Mouse (Mus musculus): ENCODE results near the gene Rbfox1. TPM values are rescaled to one million over a fixed set of nuclear protein-coding genes. Genes with fewer than 3 reads are reported as not detected.

Gene Rbfox1
- polyA plus RNA-seq, 1 experiment from 2014 or later, result 2.7 TPM

- Histone ChIP-seq H3K9ac (replicated peaks; ENCODE audit: low read depth, low read length) (no peak overlapping the region), H3K27me3 (ENCODE audit: control insufficient read depth, insufficient read depth, low read length) (no peaks in the 10 kb centered on the region), H3K9me3 (ENCODE audit: control insufficient read depth, low read depth, low read length) (no peaks in the 10 kb centered on the region), H3K4me1 (ENCODE audit: control insufficient read depth, insufficient read depth, low read length) (no peaks in the 10 kb centered on the region), H3K36me3 (ENCODE audit: control insufficient read depth, insufficient read depth, low read length) (no peaks in the 10 kb centered on the region), H3K4me3 (ENCODE audit: low read depth, low read length) (no peak overlapping the region), H3K27ac (ENCODE audit: low read length) (no peak overlapping the region), H3K4me2 (replicated peaks; ENCODE audit: low read depth, low read length) (no peak overlapping the region)
- WGBS, result 67% methylated on average over 2 of the region's 2 CpGs
- ATAC-seq (ENCODE audit: insufficient number of reproducible peaks, insufficient read depth, low FRiP score, low read depth), result no peak
These were observed 402.5 kb downstream of the Rbfox1 start for GRCm38 (mm10) chr16:6287699-6288098.

- H3K4me2 ChIP-seq (replicated peaks; ENCODE audit: low read depth, low read length), result no peak overlapping the region
- H3K9ac ChIP-seq (replicated peaks; ENCODE audit: low read depth, low read length), result no peak overlapping the region
- WGBS, result 65% methylated on average over 5 of the region's 5 CpGs
- ATAC-seq (ENCODE audit: insufficient number of reproducible peaks, insufficient read depth, low FRiP score, low read depth), result no peak
- no peaks in the 10 kb centered on the region for H3K9me3 ChIP-seq (ENCODE audit: control insufficient read depth, low read depth, low read length)
- no peaks in the 10 kb centered on the region for H3K27me3 ChIP-seq (ENCODE audit: control insufficient read depth, insufficient read depth, low read length)
- H3K27ac ChIP-seq (ENCODE audit: low read length), result no peak overlapping the region
- H3K4me3 ChIP-seq (ENCODE audit: low read depth, low read length), result no peak overlapping the region
- H3K4me1 ChIP-seq (ENCODE audit: control insufficient read depth, insufficient read depth, low read length), result no peaks in the 10 kb centered on the region
- H3K36me3 ChIP-seq (ENCODE audit: control insufficient read depth, insufficient read depth, low read length), result no peaks in the 10 kb centered on the region
These were observed 415.0 kb downstream of the Rbfox1 start for GRCm38 (mm10) chr16:6300112-6300511.

GRCm38 (mm10) chr16:6303082-6303481 is 417.9 kb downstream of the Rbfox1 start:
- 67% methylated on average over 1 of the region's 1 CpGs for WGBS
- H3K4me2 ChIP-seq (replicated peaks; ENCODE audit: low read depth, low read length), result no peak overlapping the region
- ATAC-seq (ENCODE audit: insufficient number of reproducible peaks, insufficient read depth, low FRiP score, low read depth), result no peak
- no peak overlapping the region for H3K27ac ChIP-seq (ENCODE audit: low read length)
- H3K27me3 ChIP-seq (ENCODE audit: control insufficient read depth, insufficient read depth, low read length), result no peaks in the 10 kb centered on the region
- H3K9me3 ChIP-seq (ENCODE audit: control insufficient read depth, low read depth, low read length), result no peaks in the 10 kb centered on the region
- no peaks in the 10 kb centered on the region for H3K4me1 ChIP-seq (ENCODE audit: control insufficient read depth, insufficient read depth, low read length)
- no peak overlapping the region for H3K4me3 ChIP-seq (ENCODE audit: low read depth, low read length)
- no peak overlapping the region for H3K9ac ChIP-seq (replicated peaks; ENCODE audit: low read depth, low read length)
- no peaks in the 10 kb centered on the region for H3K36me3 ChIP-seq (ENCODE audit: control insufficient read depth, insufficient read depth, low read length)

GRCm38 (mm10) chr16:6309940-6310339 is 424.8 kb downstream of the Rbfox1 start:
- H3K4me2 ChIP-seq (replicated peaks; ENCODE audit: low read depth, low read length), result no peak overlapping the region
- no peak for ATAC-seq (ENCODE audit: insufficient number of reproducible peaks, insufficient read depth, low FRiP score, low read depth)
- H3K4me1 ChIP-seq (ENCODE audit: control insufficient read depth, insufficient read depth, low read length), result no peaks in the 10 kb centered on the region
- H3K27ac ChIP-seq (ENCODE audit: low read length), result no peak overlapping the region
- H3K9me3 ChIP-seq (ENCODE audit: control insufficient read depth, low read depth, low read length), result no peaks in the 10 kb centered on the region
- no peak overlapping the region for H3K9ac ChIP-seq (replicated peaks; ENCODE audit: low read depth, low read length)
- H3K36me3 ChIP-seq (ENCODE audit: control insufficient read depth, insufficient read depth, low read length), result no peaks in the 10 kb centered on the region
- H3K4me3 ChIP-seq (ENCODE audit: low read depth, low read length), result no peak overlapping the region
- H3K27me3 ChIP-seq (ENCODE audit: control insufficient read depth, insufficient read depth, low read length), result no peaks in the 10 kb centered on the region

GRCm38 (mm10) chr16:6310744-6311678 is 425.9 kb downstream of the Rbfox1 start:
- Histone ChIP-seq H3K36me3 (ENCODE audit: control insufficient read depth, insufficient read depth, low read length) (no peaks in the 10 kb centered on the region), H3K4me2 (replicated peaks; ENCODE audit: low read depth, low read length) (no peak overlapping the region)

GRCm38 (mm10) chr16:6313689-6314088 is 428.5 kb downstream of the Rbfox1 start:
- Histone ChIP-seq H3K4me2 (replicated peaks; ENCODE audit: low read depth, low read length) (no peak overlapping the region), H3K9ac (replicated peaks; ENCODE audit: low read depth, low read length) (no peak overlapping the region), H3K36me3 (ENCODE audit: control insufficient read depth, insufficient read depth, low read length) (no peaks in the 10 kb centered on the region), H3K27ac (ENCODE audit: low read length) (no peak overlapping the region), H3K4me1 (ENCODE audit: control insufficient read depth, insufficient read depth, low read length) (no peaks in the 10 kb centered on the region), H3K9me3 (ENCODE audit: control insufficient read depth, low read depth, low read length) (no peaks in the 10 kb centered on the region), H3K4me3 (ENCODE audit: low read depth, low read length) (no peak overlapping the region), H3K27me3 (ENCODE audit: control insufficient read depth, insufficient read depth, low read length) (no peaks in the 10 kb centered on the region)
- 64% methylated on average over 6 of the region's 6 CpGs for whole genome bisulfite sequencing
- ATAC-seq (ENCODE audit: insufficient number of reproducible peaks, insufficient read depth, low FRiP score, low read depth), result no peak

More at GRCm38 (mm10) chr16:6310744-6311678, 425.9 kb downstream of the Rbfox1 start:
- WGBS, result 75% methylated on average over 18 of the region's 18 CpGs
- no peak overlapping the region for H3K4me3 ChIP-seq (ENCODE audit: low read depth, low read length)
- H3K27ac ChIP-seq (ENCODE audit: low read length), result no peak overlapping the region
- H3K27me3 ChIP-seq (ENCODE audit: control insufficient read depth, insufficient read depth, low read length), result no peaks in the 10 kb centered on the region
- ATAC-seq (ENCODE audit: insufficient number of reproducible peaks, insufficient read depth, low FRiP score, low read depth), result no peak
- no peaks in the 10 kb centered on the region for H3K4me1 ChIP-seq (ENCODE audit: control insufficient read depth, insufficient read depth, low read length)
- H3K9ac ChIP-seq (replicated peaks; ENCODE audit: low read depth, low read length), result no peak overlapping the region
- no peaks in the 10 kb centered on the region for H3K9me3 ChIP-seq (ENCODE audit: control insufficient read depth, low read depth, low read length)

- Histone ChIP-seq H3K4me2 (replicated peaks; ENCODE audit: low read depth, low read length) (no peak overlapping the region), H3K9me3 (ENCODE audit: control insufficient read depth, low read depth, low read length) (no peaks in the 10 kb centered on the region), H3K27me3 (ENCODE audit: control insufficient read depth, insufficient read depth, low read length) (no peaks in the 10 kb centered on the region), H3K27ac (ENCODE audit: low read length) (no peak overlapping the region), H3K9ac (replicated peaks; ENCODE audit: low read depth, low read length) (no peak overlapping the region), H3K4me1 (ENCODE audit: control insufficient read depth, insufficient read depth, low read length) (no peaks in the 10 kb centered on the region), H3K36me3 (ENCODE audit: control insufficient read depth, insufficient read depth, low read length) (no peaks in the 10 kb centered on the region), H3K4me3 (ENCODE audit: low read depth, low read length) (no peak overlapping the region)
- no peak for ATAC-seq (ENCODE audit: insufficient number of reproducible peaks, insufficient read depth, low FRiP score, low read depth)
- WGBS, result 23% methylated on average over 1 of the region's 1 CpGs
These were observed 439.7 kb downstream of the Rbfox1 start for GRCm38 (mm10) chr16:6324832-6325231.

GRCm38 (mm10) chr16:6331400-6331939 is 446.3 kb downstream of the Rbfox1 start:
- H3K27ac ChIP-seq (ENCODE audit: low read length), result no peak overlapping the region
- no peak for ATAC-seq (ENCODE audit: insufficient number of reproducible peaks, insufficient read depth, low FRiP score, low read depth)
- H3K27me3 ChIP-seq (ENCODE audit: control insufficient read depth, insufficient read depth, low read length), result no peaks in the 10 kb centered on the region
- no peak overlapping the region for H3K9ac ChIP-seq (replicated peaks; ENCODE audit: low read depth, low read length)
- no peaks in the 10 kb centered on the region for H3K36me3 ChIP-seq (ENCODE audit: control insufficient read depth, insufficient read depth, low read length)
- no peak overlapping the region for H3K4me2 ChIP-seq (replicated peaks; ENCODE audit: low read depth, low read length)
- no peaks in the 10 kb centered on the region for H3K4me1 ChIP-seq (ENCODE audit: control insufficient read depth, insufficient read depth, low read length)
- 69% methylated on average over 10 of the region's 10 CpGs for WGBS
- no peak overlapping the region for H3K4me3 ChIP-seq (ENCODE audit: low read depth, low read length)
- no peaks in the 10 kb centered on the region for H3K9me3 ChIP-seq (ENCODE audit: control insufficient read depth, low read depth, low read length)
